Mouse (Mus musculus): ENCODE measurements around the gene Mad1l1.
"Not testable (repeated sequence)": the region's sequence is repeated elsewhere in the genome, so short reads cannot be mapped to it uniquely, and the experiment has no call there.

Mad1l1 gene

DNA sequence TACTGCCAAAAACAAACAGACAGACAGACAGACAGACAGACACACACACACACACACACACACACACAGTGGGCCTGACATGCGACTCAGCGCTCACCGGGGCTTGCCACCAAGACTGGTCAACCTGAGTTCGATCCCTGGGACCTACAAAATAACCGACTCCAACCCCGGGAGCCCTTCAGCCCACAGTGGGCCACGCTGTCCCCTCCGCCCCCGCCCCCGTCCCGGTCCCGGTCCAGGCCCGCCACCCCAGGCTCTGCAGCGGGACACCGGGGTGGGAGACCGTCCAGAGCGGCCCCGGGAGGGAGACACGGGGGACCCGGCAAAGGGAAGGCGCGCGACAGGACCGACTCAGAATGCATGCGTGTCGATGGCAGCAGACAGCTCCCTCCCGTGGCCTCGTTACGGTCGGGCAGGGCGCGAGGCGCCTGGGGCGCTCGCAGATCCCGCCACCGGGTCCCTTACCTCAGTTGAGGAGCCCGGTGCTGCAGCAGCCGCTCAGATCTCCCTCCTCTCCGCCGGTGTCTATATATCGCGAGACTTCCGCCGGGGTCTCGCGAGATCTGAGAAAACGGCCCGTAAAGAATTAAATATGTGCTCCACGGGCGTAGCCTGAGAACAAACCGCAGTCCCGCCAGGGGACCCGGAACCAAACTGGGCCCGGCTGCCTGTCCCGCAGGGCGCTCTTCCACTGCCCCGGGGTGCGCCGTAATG is at the start of gene Mad1l1, which contains the start of gene Nudt1:
Gene Mad1l1 (minus strand): TSS at position 511 of the 714 bp plus-strand sequence.
Gene Nudt1 (plus strand): TSS at position 615 of the 714 bp plus-strand sequence.
- peak; percentile 95 for DNase-seq (ENCODE audit: extremely low spot score)

DNA sequence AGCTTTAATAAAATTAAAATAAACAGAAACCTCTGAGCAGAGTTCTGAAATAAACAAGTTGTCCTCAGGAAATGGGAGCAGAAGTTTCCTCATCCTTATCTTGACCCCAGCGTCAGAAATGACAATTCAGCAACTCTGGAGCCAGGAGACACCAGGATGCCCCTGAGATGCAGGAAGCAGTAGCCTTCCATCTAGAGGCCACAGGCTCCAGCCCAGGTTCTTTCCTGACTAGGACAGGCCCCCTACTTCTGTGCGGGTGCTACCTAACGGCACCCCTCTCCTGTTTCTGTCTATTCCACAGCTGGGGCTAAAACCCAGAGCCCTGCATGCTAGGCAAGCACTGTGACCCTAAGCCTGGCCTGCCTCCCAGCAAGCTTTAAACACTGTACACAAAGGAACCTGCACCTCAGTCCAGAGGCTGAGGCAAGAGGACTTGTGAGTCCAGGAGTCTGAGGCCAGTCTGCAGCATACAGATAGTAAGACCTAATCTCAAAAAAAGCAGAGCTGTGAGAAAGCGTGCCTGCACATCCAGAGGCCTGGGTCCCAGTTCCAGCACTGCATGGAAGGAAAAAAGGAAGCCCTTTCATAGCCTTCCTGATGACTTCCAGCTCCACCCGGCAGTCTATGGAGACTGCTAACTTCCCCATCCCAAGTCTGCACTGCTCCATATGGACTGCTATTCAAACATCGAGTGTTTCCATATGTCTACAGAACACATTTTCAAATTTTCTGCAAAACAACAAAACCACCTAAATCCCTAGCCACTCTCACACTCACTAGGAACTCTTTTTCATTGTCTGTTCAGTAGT is 49.3 kb upstream of the Mad1l1 start:
- DNase-seq (ENCODE audit: extremely low spot score), result no peak

DNA sequence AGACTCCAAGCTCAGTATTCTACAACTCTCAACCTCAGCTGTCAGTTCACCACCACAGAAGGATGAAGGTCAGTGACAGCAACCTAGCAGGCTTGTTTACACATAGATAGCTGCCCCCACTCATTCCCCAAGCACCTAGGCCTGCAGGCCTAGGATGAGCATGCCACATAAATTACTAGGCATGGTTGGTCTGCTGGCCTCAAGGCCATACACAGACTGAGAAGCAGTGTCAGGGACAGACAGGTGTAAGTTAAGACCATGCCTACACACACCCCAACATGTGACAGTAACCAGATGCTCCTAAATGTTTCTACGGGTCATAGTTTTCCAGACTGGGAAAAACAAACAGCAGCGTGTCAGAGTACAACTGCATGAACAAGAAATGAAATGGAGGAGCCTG is 48.1 kb upstream of the Mad1l1 start:
- no peak for DNase-seq (ENCODE audit: extremely low spot score)

- no peak for DNase-seq (ENCODE audit: extremely low spot score)
These were observed 47.6 kb upstream of the Mad1l1 start for GRCm38 (mm10) chr5:140368926-140369325.

DNA sequence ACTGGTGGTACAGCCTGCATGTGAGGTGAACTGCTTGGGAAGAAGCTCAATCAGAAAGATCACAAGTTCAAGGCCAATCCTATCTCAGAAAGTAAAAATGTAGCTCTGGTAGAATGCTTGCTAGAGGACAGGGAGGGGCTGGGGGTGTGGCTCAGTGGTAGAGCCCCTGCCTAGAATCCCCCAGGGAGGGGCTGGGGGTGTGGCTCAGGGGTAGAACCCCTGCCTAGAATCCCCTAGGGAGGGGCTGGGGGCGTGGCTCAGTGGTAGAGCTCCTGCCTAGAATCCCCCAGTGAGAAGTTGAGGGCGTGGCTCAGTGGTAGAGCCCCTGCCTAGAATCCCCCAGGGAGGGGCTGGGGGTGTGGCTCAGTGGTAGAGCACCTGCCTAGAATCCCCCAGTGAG is 46.8 kb upstream of the Mad1l1 start:
- not testable (repeated sequence) for DNase-seq (ENCODE audit: extremely low spot score)

- DNase-seq (ENCODE audit: extremely low spot score), result no peak
These were observed 43.1 kb upstream of the Mad1l1 start for GRCm38 (mm10) chr5:140364415-140364814.

GRCm38 (mm10) chr5:140359930-140360674 is 38.8 kb upstream of the Mad1l1 start:
- no peak for DNase-seq (ENCODE audit: extremely low spot score)

DNA sequence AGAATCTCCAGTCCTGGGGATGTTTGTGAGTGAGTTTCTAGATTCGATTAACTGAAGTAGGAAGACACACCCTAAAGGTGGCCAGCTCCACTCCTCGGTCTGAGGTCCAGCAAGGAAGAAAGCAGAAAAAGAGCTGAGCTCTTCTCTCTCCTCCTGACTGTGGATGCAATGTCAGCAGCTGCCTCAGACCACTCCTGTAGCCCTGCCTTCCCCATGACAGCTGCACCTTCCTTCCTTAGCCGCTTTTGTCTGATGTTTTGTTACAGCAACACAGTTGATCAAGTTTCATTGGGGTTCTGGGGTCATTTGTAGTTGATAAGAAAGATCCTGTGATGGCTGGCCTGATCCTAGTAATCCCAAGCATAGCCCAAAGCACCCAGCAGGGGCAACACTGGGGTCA is 36.1 kb upstream of the Mad1l1 start:
- DNase-seq (ENCODE audit: extremely low spot score), result no peak

- DNase-seq (ENCODE audit: extremely low spot score), result no peak
These were observed 34.6 kb upstream of the Mad1l1 start for GRCm38 (mm10) chr5:140355934-140356333.

- DNase-seq (ENCODE audit: extremely low spot score), result no peak
These were observed 31.0 kb upstream of the Mad1l1 start for GRCm38 (mm10) chr5:140352352-140352751.

- DNase-seq (ENCODE audit: extremely low spot score), result no peak
These were observed 29.6 kb upstream of the Mad1l1 start for GRCm38 (mm10) chr5:140350731-140351497.

GRCm38 (mm10) chr5:140349882-140350281 is 28.5 kb upstream of the Mad1l1 start:
- DNase-seq (ENCODE audit: extremely low spot score), result no peak

GRCm38 (mm10) chr5:140346050-140346449 is 24.7 kb upstream of the Mad1l1 start:
- DNase-seq (ENCODE audit: extremely low spot score), result no peak

DNA sequence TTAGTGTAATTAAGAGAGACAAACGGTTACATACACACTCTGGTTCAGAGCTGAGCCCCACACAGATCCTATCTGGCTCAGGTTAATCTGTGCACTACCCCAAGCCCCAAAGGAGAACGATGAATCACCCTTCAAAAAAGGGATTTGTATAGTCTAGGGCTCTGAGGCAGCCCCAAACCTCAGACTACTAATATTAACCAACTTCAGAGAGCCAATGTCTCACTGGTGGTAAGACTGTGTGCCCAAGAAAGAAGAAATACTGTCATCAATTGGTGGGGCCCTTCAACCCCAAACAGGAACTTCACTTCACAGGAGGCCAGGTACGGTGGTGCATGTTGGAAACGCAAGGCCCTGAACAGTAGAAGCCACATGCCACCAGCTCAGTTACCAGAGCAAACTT is 23.9 kb upstream of the Mad1l1 start:
- no peak for DNase-seq (ENCODE audit: extremely low spot score)

DNA sequence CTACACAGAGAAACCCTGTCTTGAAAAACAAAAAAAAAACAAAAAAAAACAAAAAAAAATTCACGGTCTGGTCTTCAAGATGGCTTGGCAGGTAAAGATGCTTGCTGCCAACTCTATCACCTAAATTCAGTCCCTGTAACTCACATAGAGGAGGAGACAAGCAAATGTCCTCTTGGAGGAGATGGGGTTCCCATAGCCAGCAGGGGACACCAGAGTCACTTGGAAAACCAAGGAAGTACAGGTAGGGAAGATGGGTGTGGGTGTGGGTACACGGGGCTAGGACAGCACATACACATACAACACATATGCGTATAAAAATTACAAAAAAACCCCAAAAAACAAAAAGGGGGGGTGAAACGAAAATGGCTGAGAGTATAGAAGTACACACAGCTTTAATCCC is 21.5 kb upstream of the Mad1l1 start:
- DNase-seq (ENCODE audit: extremely low spot score), result no peak

DNA sequence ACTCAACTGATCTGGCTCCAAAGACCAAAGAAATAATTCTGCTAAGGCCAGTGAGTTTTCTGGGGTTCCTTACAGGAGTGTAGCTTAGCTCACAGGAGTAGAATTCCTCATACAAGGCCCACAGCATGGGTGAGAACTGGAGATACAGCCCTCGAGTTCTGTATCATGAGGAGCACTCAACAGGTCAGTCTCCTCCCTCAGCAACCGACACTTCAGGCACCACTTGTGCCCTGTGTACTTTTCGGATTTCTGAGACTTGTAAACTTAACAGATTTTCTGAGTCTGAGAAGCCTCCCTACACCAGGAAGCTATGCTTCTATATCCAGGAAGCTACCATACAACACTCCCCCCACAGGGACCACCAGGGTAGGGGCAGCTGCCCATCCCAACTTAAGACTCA is 18.5 kb upstream of the Mad1l1 start:
- DNase-seq (ENCODE audit: extremely low spot score), result no peak

GRCm38 (mm10) chr5:140338779-140339178 is 17.4 kb upstream of the Mad1l1 start:
- DNase-seq (ENCODE audit: extremely low spot score), result no peak

GRCm38 (mm10) chr5:140336680-140337079 is 15.3 kb upstream of the Mad1l1 start:
- DNase-seq (ENCODE audit: extremely low spot score), result peak; percentile 31

DNA sequence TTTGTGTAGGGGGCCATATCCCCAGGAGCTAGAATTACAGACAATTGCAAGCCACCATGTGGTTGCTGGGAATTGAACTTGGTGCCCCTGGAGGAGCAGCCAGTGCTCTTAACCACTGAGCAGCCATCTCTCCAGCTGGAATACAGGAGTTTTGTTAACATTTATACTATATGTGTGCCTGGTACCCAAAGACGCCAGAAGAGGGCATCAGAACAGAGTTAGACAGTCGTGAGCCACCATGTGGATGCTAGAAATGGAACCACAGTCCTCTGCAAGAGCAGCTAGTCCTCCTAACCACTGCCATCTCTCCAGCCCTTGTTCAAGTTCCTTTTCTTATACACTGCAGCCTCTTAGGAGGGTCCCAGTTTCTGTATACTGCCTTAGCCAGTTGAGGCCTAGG is 12.3 kb upstream of the Mad1l1 start:
- peak; percentile 23 for DNase-seq (ENCODE audit: extremely low spot score)

DNA sequence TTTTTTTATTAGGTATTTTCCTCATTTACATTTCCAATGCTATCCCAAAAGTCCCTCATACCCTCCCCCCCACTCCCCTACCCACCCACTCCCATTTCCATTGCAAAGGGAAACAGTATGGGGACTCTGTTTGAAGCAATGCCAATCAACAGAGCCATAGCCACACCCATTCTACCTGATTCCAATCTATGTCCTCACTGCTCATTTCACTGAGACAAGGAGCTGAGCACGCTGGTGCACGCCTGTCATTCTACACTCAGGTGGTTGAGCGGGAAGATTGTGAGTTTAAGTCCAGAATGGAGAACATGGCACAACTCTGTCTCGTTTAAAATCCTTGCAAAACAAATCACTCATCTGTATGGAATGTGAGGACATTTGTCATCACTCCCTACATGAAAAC is 11.2 kb upstream of the Mad1l1 start:
- DNase-seq (ENCODE audit: extremely low spot score), result no peak
